Mouse (Mus musculus) bone marrow, adult 2 months (tissue): Measurements from ENCODE around the gene Pea15a. TPM values are rescaled to one million over a fixed set of nuclear protein-coding genes. Genes with fewer than 3 reads are reported as not detected.

Experiments
- H3K27ac ChIP-seq: fragments of 200-500 bp; 2 replicates; pipeline ENCODE4 v1.5.1; 2012; ENCODE audit warnings: low read depth, mild to moderate bottlenecking, control low read depth, inconsistent platforms, low read length; ENCODE audit not compliant: control insufficient read depth, poor library complexity, insufficient read depth
- H3K4me1 ChIP-seq: fragments of 200-500 bp; 2 replicates; pipeline ENCODE4 v1.6.1; 2011; ENCODE audit warnings: low read length; ENCODE audit not compliant: control insufficient read depth, insufficient read depth
- H3K4me3 ChIP-seq: fragments of 200-500 bp; replicated peaks from 2 replicates; pipeline ENCODE3; 2011; ENCODE audit warnings: mild to moderate bottlenecking, low read depth, low read length, control low read depth; ENCODE audit not compliant: control insufficient read depth
- CTCF ChIP-seq: fragments of 200-500 bp; IDR thresholded peaks from 2 replicates; pipeline ENCODE4 v1.5.1; 2011; ENCODE audit warnings: low read length, control low read depth; ENCODE audit not compliant: control insufficient read depth, insufficient read depth
- POLR2A ChIP-seq: fragments of 200-500 bp; IDR thresholded peaks from 2 replicates; pipeline ENCODE4 v1.6.1; 2011; ENCODE audit warnings: low read depth, mild to moderate bottlenecking, control low read depth, low read length, borderline replicate concordance; ENCODE audit not compliant: control insufficient read depth
- WGBS: fragments of 180-500 bp; shearing (Covaris S2); methylation state at CpG from one replicate; pipeline ENCODE4 v1.1.7; 2018; 5-methylcytosine and 5-hydroxymethylcytosine counted together
- polyA plus RNA-seq: library from polyadenylated mRNA; stranded (reverse); fragments of >200 nt; gene quantifications from 2 replicates; pipeline ENCODE4 v1.2.4, GENCODE M21; 2011; ENCODE audit warnings: low replicate concordance; ENCODE audit not compliant: missing spikeins, insufficient read depth, insufficient read length

Gene Pea15a
- polyA plus RNA-seq, 1 experiment: 28.0 TPM

- no peaks in the 10 kb centered on the region for H3K4me1 ChIP-seq
- TF ChIP-seq POLR2A (no peak), CTCF (no peak)
- no peak overlapping the region for H3K27ac ChIP-seq
- 91% methylated on average over 2 of the region's 2 CpGs for WGBS
- no peak overlapping the region for H3K4me3 ChIP-seq
Observed at GRCm38 (mm10) chr1:172191578-172191977, 15.0 kb downstream of the Pea15a start.

- no peak overlapping the region for H3K4me3 ChIP-seq
- 82% methylated on average over 4 of the region's 4 CpGs for WGBS
- TF ChIP-seq POLR2A (no peak), CTCF (peak; percentile 53)
- H3K27ac ChIP-seq: no peak overlapping the region
- no peaks in the 10 kb centered on the region for H3K4me1 ChIP-seq
Observed at GRCm38 (mm10) chr1:172188891-172189290, 17.7 kb downstream of the Pea15a start.

GRCm38 (mm10) chr1:172186401-172187289, 20.0 kb downstream of the Pea15a start:
- TF ChIP-seq CTCF: no peak
- TF ChIP-seq POLR2A: no peak
- WGBS: 95% methylated on average over 10 of the region's 10 CpGs
- H3K27ac ChIP-seq: no peak overlapping the region

GRCm38 (mm10) chr1:172183915-172184314, 22.7 kb downstream of the Pea15a start:
- Histone ChIP-seq H3K27ac (no peak overlapping the region), H3K4me1 (no peaks in the 10 kb centered on the region), H3K4me3 (no peak overlapping the region)
- TF ChIP-seq POLR2A: no peak
- TF ChIP-seq CTCF: no peak

More at GRCm38 (mm10) chr1:172186401-172187289, 20.0 kb downstream of the Pea15a start:
- no peaks in the 10 kb centered on the region for H3K4me1 ChIP-seq
- H3K4me3 ChIP-seq: no peak overlapping the region

- no peak overlapping the region for H3K27ac ChIP-seq
- no peak overlapping the region for H3K4me3 ChIP-seq
- no peaks in the 10 kb centered on the region for H3K4me1 ChIP-seq
- 94% methylated on average over 6 of the region's 6 CpGs for WGBS
- no peak for TF ChIP-seq CTCF
- TF ChIP-seq POLR2A: no peak
Observed at GRCm38 (mm10) chr1:172183056-172183455, 23.5 kb downstream of the Pea15a start.

- Histone ChIP-seq H3K4me1 (no peaks in the 10 kb centered on the region), H3K4me3 (no peak overlapping the region), H3K27ac (no peak overlapping the region)
- no peak for TF ChIP-seq CTCF
- no peak for TF ChIP-seq POLR2A
- WGBS: 86% methylated on average over 3 of the region's 3 CpGs
Observed at GRCm38 (mm10) chr1:172181777-172182176, 24.8 kb downstream of the Pea15a start.

GRCm38 (mm10) chr1:172180881-172181280, 25.7 kb downstream of the Pea15a start:
- no peak for TF ChIP-seq CTCF
- TF ChIP-seq POLR2A: no peak
- Histone ChIP-seq H3K4me3 (no peak overlapping the region), H3K4me1 (no peaks in the 10 kb centered on the region), H3K27ac (no peak overlapping the region)
- 86% methylated on average over 4 of the region's 4 CpGs for WGBS

GRCm38 (mm10) chr1:172179102-172179501, 27.5 kb downstream of the Pea15a start:
- H3K4me3 ChIP-seq: no peak overlapping the region
- WGBS: 73% methylated on average over 7 of the region's 7 CpGs
- TF ChIP-seq POLR2A (no peak), CTCF (no peak)
- H3K27ac ChIP-seq: no peak overlapping the region
- H3K4me1 ChIP-seq: no peaks in the 10 kb centered on the region

GRCm38 (mm10) chr1:172177791-172178190, 28.8 kb downstream of the Pea15a start:
- 83% methylated on average over 7 of the region's 7 CpGs for WGBS
- no peak overlapping the region for H3K4me3 ChIP-seq
- TF ChIP-seq POLR2A (no peak), CTCF (no peak)
- no peaks in the 10 kb centered on the region for H3K4me1 ChIP-seq
- no peak overlapping the region for H3K27ac ChIP-seq

- no peak overlapping the region for H3K27ac ChIP-seq
- WGBS: 89% methylated on average over 5 of the region's 5 CpGs
- H3K4me1 ChIP-seq: no peaks in the 10 kb centered on the region
Observed at GRCm38 (mm10) chr1:172173181-172173580, 33.4 kb downstream of the Pea15a start.

More at GRCm38 (mm10) chr1:172173181-172173580, 33.4 kb downstream of the Pea15a start:
- no peak overlapping the region for H3K4me3 ChIP-seq
- no peak for TF ChIP-seq POLR2A
